Mouse (Mus musculus) urinary bladder, adult 18-20 months (tissue): ENCODE measurements around the gene Ccdc115.
A peak's percentile ranks its signal among the peaks of the same experiment; 100 is the strongest.

Experiments used
- DNase-seq, 2 experiments: peaks; one replicate each; pipeline ENCODE4 v3.0.0; 2022; ENCODE audit warnings: low spot score in 2 of 2, mixed read lengths in 2 of 2

Ccdc115 gene

DNA sequence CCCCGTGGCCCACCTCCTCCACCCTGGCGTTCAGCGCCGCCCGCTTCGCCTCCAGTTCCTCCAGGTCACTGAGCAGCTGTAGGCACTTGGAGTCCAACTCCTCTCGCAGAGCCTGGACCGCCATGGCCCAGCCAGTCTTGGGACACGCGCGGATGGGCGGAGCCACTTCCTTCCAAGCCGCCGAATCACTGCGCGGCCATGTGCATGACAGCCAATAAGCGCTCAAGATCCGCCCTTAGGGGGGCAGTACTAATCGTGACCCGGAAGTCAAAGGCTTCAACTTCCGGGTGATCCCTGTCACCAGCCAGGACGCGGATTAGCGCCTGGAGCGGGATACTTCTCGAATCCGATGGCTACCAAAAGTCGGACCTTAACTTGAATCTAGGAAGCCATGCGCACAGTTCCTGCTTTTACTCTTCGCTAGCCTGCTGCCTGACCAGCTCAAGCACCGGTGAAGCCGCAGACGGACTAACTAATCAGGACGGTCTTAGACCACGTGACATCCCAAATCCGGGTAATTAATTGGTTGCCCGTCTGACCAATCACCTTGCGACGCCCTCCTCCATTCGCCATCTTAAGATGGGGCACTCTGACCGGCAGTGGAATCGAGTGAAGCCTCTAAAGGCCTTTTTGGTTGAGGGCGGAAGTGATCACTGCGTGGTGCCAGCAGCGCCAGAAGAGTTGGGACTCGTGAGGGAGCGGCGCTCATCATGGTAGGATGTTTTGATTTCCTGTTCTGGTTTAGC lies at the start of gene Ccdc115, which contains the start of gene Imp4:
Gene Ccdc115, minus strand, starts transcription at position 458 of the 746 bp plus-strand sequence.
Gene Imp4, plus strand, starts transcription at position 637 of the 746 bp plus-strand sequence.
- DNase-seq: peak; percentile 88 to 92

DNA sequence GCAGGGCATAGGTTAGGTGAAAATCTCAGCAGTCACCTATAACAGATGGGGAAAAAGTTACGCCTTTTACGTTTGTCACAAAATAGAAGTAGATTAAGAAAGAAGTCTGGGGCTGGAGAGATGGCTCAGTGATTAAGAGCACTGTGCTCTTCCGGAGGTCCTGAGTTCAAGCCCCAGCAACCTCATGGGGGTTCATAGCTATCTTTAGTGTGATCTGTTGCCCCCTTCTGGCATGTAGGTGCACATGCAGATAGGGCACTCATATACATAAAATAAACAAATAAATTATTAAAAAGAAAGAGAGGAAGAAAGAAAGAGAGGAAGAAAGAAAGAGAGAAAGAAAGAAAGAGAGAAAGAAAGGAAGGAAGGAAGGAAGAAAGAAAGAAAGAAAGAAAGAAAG lies 47.9 kb upstream of the Ccdc115 start:
- DNase-seq: no peak

- peak in 1 of 2 experiments; percentile 28 for DNase-seq
Measured at GRCm38 (mm10) chr1:34485461-34486188, 46.2 kb upstream of the Ccdc115 start.

GRCm38 (mm10) chr1:34484470-34484869 lies 45.0 kb upstream of the Ccdc115 start:
- no peak for DNase-seq

DNA sequence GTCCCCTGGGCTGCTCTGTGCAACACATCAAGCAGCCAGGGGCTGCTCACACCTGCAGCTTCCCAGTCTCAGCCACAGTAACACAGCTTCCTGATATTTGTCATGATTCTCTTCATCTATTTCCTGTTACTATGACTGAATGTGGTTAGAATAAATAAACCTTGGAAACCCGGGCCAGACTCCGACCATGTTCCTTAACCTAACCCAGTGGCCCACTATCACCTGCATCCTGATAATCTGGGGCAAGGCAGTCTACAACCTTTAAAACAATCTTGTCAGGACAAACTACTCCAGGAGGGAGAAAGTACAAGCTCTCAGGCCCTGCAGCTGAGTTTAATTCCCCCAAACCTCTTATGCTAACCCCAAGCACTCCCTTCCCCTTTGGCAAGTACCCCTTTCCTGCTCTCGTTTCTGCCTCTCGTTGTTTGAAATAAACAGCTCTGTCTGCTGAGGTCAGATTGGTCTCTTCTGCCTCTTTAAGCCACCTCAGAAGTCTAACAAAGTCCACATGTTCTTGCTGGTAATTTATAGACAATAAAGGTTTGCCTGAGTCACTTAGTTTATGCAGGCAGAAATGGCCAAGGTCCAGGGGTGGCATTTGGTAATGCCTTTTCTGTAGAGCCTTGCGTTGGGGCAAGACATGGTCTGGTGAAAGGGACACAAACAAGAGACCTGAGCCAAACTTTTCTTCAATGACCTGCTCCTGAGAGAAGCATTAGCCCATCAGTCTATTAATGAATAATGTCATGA lies 42.6 kb upstream of the Ccdc115 start:
- no peak for DNase-seq

DNA sequence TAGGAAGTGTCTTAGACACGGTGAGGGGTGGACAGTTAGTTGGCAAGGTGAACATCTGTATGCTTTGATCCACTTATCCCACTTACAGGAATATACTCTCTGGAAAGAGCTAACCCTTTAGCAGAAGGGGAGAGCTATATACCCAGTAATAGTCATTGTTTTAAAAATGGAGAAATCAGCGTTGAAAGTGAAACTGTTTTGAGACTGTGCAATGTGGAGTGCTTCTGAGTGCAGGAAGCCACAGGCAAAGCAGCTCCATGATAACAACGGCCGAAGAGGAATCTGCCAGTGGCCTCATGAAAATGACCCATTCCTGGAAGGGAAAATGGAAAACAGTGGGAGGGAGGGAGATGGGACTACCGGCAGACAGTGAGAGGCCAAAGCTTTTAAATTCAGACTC lies 41.3 kb upstream of the Ccdc115 start:
- no peak for DNase-seq

- no peak for DNase-seq
Measured at GRCm38 (mm10) chr1:34478891-34479655, 39.6 kb upstream of the Ccdc115 start.

GRCm38 (mm10) chr1:34472427-34473300 lies 33.2 kb upstream of the Ccdc115 start:
- DNase-seq: peak in 1 of 2 experiments; percentile 52

GRCm38 (mm10) chr1:34469801-34470200 lies 30.3 kb upstream of the Ccdc115 start:
- DNase-seq: no peak

DNA sequence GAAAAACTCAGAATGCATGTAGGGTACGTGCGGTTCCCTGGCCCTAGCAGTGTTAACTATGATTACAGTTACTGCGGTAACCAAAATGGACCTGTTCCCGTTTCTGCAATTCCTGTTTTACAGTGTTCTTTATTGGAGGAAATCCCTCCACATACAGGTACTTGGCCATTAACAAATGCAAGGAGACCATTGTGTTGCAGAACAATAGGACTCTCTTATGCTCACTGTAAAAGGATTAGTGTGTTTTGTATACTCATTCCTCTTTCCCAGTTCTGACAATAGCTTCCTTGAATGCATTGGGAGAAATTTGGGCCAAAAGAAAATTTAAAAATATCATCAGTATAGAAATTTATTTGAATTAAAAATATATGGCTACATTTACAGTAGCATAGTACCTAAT lies 29.0 kb upstream of the Ccdc115 start:
- no peak for DNase-seq

GRCm38 (mm10) chr1:34468051-34468450 lies 28.6 kb upstream of the Ccdc115 start:
- DNase-seq: no peak

DNA sequence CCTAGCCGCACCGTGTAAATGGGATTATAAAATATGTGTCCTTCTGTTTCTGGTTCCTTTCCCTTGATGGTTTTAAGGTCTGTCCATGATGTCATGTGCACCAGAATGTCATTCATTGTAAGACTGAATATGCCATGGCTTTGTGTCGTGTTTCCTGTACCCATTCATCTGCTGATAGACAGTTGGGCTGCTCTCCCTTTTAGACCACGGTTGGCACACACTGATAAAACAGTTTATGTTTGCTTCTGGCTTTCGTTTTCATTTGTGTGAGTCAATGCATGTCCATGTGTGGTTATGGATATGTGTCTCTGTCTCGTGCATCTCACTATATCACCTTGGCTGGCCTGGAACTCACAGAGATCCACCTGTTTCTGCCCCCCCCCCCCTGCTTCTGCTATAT lies 26.0 kb upstream of the Ccdc115 start:
- DNase-seq: no peak

DNA sequence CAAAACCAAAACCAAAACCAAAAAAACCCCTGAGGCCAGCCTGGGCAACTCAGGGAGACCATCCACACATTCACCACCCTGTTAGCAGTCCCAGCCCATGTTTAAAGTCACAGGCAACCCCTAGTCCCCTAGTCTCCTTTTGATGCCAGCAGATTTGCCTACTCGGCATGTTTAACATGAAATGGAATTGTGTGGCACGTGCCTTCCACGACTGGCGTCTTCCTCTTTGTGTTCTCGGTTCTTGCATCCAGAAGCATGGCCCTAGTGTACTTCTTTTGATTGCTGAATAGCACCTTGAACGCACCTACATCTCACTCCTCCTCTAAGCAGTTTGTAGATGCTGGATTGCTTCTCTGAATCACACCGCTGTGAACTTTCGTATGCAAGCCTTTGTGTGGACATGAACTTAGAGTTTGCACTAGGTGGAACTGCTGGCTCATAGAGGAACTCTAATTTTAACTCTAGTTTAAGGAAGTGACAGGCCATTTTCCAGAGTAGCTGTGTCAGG lies 24.9 kb upstream of the Ccdc115 start:
- no peak for DNase-seq

- peak in 1 of 2 experiments; percentile 19 for DNase-seq
Measured at GRCm38 (mm10) chr1:34462766-34463165, 23.3 kb upstream of the Ccdc115 start.

- peak in 1 of 2 experiments; percentile 29 for DNase-seq
Measured at GRCm38 (mm10) chr1:34460061-34460441, 20.6 kb upstream of the Ccdc115 start.

GRCm38 (mm10) chr1:34459284-34460060 lies 20.0 kb upstream of the Ccdc115 start, which contains the start of gene Ptpn18:
Gene Ptpn18 (plus strand): TSS chr1:34459762.
- peak; percentile 84 to 97 for DNase-seq

GRCm38 (mm10) chr1:34458431-34458830 lies 19.0 kb upstream of the Ccdc115 start:
- no peak for DNase-seq

DNA sequence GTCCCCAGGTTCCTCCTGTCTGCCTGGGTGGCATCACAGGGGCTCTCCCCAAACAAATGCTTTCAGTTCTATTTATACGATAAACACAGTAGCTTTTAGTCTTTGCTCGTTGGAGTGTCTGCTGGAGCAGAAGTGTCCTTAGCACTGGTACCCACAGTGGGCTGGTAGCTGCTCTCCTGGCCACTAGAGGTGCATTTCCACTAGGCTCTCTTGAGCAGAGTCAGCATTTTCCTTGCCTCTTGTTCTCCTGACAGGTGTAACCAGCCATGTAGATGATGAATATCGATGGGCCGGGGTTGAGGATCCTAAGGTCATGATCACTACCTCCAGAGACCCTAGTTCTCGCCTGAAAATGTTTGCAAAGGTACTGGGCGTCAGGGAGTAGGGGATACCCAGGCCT lies 3.7 kb upstream of the Ccdc115 start:
- no peak for DNase-seq

DNA sequence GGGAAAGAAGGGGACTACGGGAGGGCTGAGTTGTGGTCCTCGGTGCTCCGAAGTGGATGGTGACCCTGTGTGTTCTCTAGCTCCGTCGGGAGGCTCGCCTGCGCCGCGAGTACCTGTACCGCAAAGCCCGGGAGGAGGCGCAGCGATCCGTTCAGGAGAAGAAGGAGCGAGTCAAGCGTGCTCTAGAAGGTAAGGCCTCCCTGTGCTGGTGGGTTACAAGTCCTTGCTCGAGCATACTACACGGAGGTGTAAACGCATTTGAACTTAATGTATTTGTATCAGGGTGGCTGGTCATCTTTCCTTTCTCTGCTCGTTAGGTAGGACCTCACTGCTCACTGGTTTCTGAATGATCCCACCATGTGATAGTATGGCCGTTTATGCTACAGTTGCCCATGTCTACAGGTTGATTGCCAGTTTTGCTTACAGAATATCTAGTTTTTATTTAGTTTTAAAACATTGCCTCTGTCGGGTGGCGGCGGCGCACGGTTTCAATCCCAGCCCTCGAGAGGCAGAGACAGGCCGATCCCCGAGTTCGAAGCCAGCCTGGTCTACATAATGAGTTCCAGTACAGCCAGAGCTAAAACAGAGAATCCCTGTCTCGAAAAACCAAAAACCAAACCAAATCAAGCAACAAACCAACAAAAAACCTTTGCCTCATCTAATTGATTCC lies 624 bp upstream of the Ccdc115 start:
- no peak for DNase-seq
